ENCODE assay signal across 8 mouse cellular contexts in genomic region chr3:145939402-145939801, GRCm38 (mm10). TPM values are rescaled to one million over a fixed set of nuclear protein-coding genes. Genes with fewer than 3 reads are reported as not detected.
DNase-seq lines count a peak whose midpoint lies in the region; ATAC-seq and TF ChIP-seq lines count a peak whose summit lies in the region.

No protein-coding gene starts in this region.

- peak overlapping the region; percentile 99 for H3K4me2 ChIP-seq in heart, postnatal 0 days (ENCODE audit: low read depth, low read length)
- peak overlapping the region; percentile 82 for H3K4me2 ChIP-seq in hindbrain, postnatal 0 days (ENCODE audit: low read depth, low read length)
- peak overlapping the region; percentile 74 for H3K4me2 ChIP-seq in midbrain, embryonic 15.5 days

- H3K4me1 ChIP-seq in heart, postnatal 0 days (ENCODE audit: control insufficient read depth, insufficient read depth), result peaks cover 17% of the 10 kb centered on the region
- H3K4me1 ChIP-seq in bone marrow macrophage, adult 2 months (ENCODE audit: control insufficient read depth, insufficient read depth, low read length), result peaks cover 16% of the 10 kb centered on the region
- peaks cover 16% of the 10 kb centered on the region for H3K4me1 ChIP-seq in hindbrain, postnatal 0 days (ENCODE audit: insufficient read depth, low read length)
- peaks cover 35% of the 10 kb centered on the region for H3K4me1 ChIP-seq in midbrain, embryonic 15.5 days

- 0 out of 2 replicates have a peak overlapping the region, but pooled peaks have one; percentile 30 for H3K9ac ChIP-seq in heart, postnatal 0 days (replicated peaks; ENCODE audit: low read depth, low read length)
- H3K9ac ChIP-seq in hindbrain, postnatal 0 days (replicated peaks; ENCODE audit: low read length), result no peak overlapping the region
- H3K9ac ChIP-seq in midbrain, embryonic 15.5 days, result peak overlapping the region; percentile 93; the same call in 1 of the 2 replicates

- 59% methylated on average over 12 of the region's 12 CpGs for WGBS in heart, postnatal 0 days
- 83% methylated on average over 12 of the region's 12 CpGs for WGBS in hindbrain, postnatal 0 days
- 88% methylated on average over 12 of the region's 12 CpGs for WGBS in midbrain, embryonic 15.5 days

- TF ChIP-seq POLR2A in bone marrow macrophage, adult 2 months (IDR thresholded peaks at IDR 0.05; ENCODE audit: borderline replicate concordance, low read depth, low read length), result no peak

- no peak for TF ChIP-seq CTCF in heart, postnatal 0 days (IDR thresholded peaks at IDR 0.05; ENCODE audit: low read depth)
- TF ChIP-seq CTCF in bone marrow macrophage, adult 2 months (IDR thresholded peaks at IDR 0.05; ENCODE audit: low read depth, low read length), result no peak
- no peak for TF ChIP-seq CTCF in hindbrain, postnatal 0 days (IDR thresholded peaks at IDR 0.05; ENCODE audit: low read depth)

- H3K9me3 ChIP-seq in heart, postnatal 0 days (replicated peaks; ENCODE audit: control insufficient read depth, low read length), result no peaks in the 10 kb centered on the region
- H3K9me3 ChIP-seq in hindbrain, postnatal 0 days (ENCODE audit: low read length), result no peaks in the 10 kb centered on the region
- no peaks in the 10 kb centered on the region for H3K9me3 ChIP-seq in midbrain, embryonic 15.5 days

- H3K27ac ChIP-seq in heart, postnatal 0 days (ENCODE audit: low read depth), result no peak overlapping the region
- no peak overlapping the region for H3K27ac ChIP-seq in bone marrow macrophage, adult 2 months (ENCODE audit: insufficient read depth, low read depth, low read length)
- H3K27ac ChIP-seq in hindbrain, postnatal 0 days, result no peak overlapping the region
- H3K27ac ChIP-seq in midbrain, embryonic 15.5 days, result no peak overlapping the region

- no peaks in the 10 kb centered on the region for H3K27me3 ChIP-seq in heart, postnatal 0 days (ENCODE audit: control insufficient read depth, insufficient read depth, low read length)
- no peaks in the 10 kb centered on the region for H3K27me3 ChIP-seq in hindbrain, postnatal 0 days (ENCODE audit: insufficient read depth, low read length)
- H3K27me3 ChIP-seq in midbrain, embryonic 15.5 days (replicated peaks), result no peaks in the 10 kb centered on the region

- peaks cover 38% of the 10 kb centered on the region for H3K36me3 ChIP-seq in heart, postnatal 0 days (replicated peaks; ENCODE audit: control insufficient read depth, insufficient read depth, low read length)
- H3K36me3 ChIP-seq in hindbrain, postnatal 0 days (ENCODE audit: insufficient read depth, low read length), result peaks cover 10% of the 10 kb centered on the region; the same call in 1 of the 2 replicates
- H3K36me3 ChIP-seq in midbrain, embryonic 15.5 days (replicated peaks), result peaks cover 4% of the 10 kb centered on the region

- peak overlapping the region; percentile 98; the same call in 1 of the 2 replicates for H3K4me3 ChIP-seq in heart, postnatal 0 days (ENCODE audit: low read depth, low read length)
- H3K4me3 ChIP-seq in bone marrow macrophage, adult 2 months (ENCODE audit: insufficient read depth, low read length), result peak overlapping the region; percentile 99
- peak overlapping the region; percentile 99; the same call in 1 of the 2 replicates for H3K4me3 ChIP-seq in hindbrain, postnatal 0 days (ENCODE audit: low read length)
- peak overlapping the region; percentile 99 for H3K4me3 ChIP-seq in midbrain, embryonic 15.5 days

- TF ChIP-seq EP300 in heart, postnatal 0 days (IDR thresholded peaks at IDR 0.05; ENCODE audit: low read depth), result no peak

- ATAC-seq in heart, postnatal 0 days (ENCODE audit: insufficient read depth, low read depth), result no peak
- no peak for ATAC-seq in hindbrain, postnatal 0 days
- ATAC-seq in midbrain, embryonic 15.5 days (replicated peaks), result no peak

- no peak for DNase-seq in heart, postnatal 0 days (ENCODE audit: low spot score)
- DNase-seq in heart, postnatal 10 days, result no peak
- no peak for DNase-seq in hindbrain, postnatal 0 days (ENCODE audit: low spot score)
- no peak for DNase-seq in left cerebral cortex, adult 11 months (ENCODE audit: low spot score)
- no peak for DNase-seq in urinary bladder, postnatal 10 days (ENCODE audit: low spot score)
- DNase-seq in layer of hippocampus, postnatal 10 days (ENCODE audit: low spot score in 2 of 2), result no peak

- intact Hi-C loops in heart, postnatal 10 days (cut with DNase I), result no loop called here

RNA-seq across cellular contexts. Expression of gene 2410004B18Rik, which starts 1.6 kb away (rescaled TPM):
- 9.1 and 12.3 TPM in 2 replicates for total RNA-seq in heart, postnatal 0 days (2014; rRNA removed; ENCODE audit: low replicate concordance)
- polyA plus RNA-seq in heart, postnatal 0 days (2015; fragmentation: Nextera tagmentation; extraction: Ambion mirVana), result 35.9 and 37.6 TPM in 2 replicates
- total RNA-seq in heart, postnatal 10 days (2021), result 10 to 100 TPM; 22.6 to 23.1 TPM
- polyA plus RNA-seq in bone marrow macrophage, adult 2 months (2012; ENCODE audit: insufficient read depth, insufficient read length, missing spikeins), result 23.2 and 24.2 TPM in 2 replicates
- total RNA-seq in hindbrain, postnatal 0 days (2014; rRNA removed), result 30.8 and 33.3 TPM in 2 replicates
- 69.5 and 75.0 TPM in 2 replicates for polyA plus RNA-seq in hindbrain, postnatal 0 days (2015; fragmentation: Nextera tagmentation; extraction: Ambion mirVana)
- polyA plus RNA-seq in midbrain, embryonic 15.5 days (2015; fragmentation: Nextera tagmentation; extraction: Ambion mirVana), result 78.6 and 85.6 TPM in 2 replicates
- total RNA-seq in layer of hippocampus, postnatal 10 days (2021), result 10 to 100 TPM; 35.8 to 44.8 TPM

RNA-seq across cellular contexts. Expression of gene Bcl10, which starts 16.8 kb away (rescaled TPM):
- 16.1 and 48.3 TPM in 2 replicates for total RNA-seq in heart, postnatal 0 days (2014; rRNA removed; ENCODE audit: low replicate concordance)
- 32.7 and 35.1 TPM in 2 replicates for polyA plus RNA-seq in heart, postnatal 0 days (2015; fragmentation: Nextera tagmentation; extraction: Ambion mirVana)
- total RNA-seq in heart, postnatal 10 days (2021), result 10 to 100 TPM; 23.8 to 25.8 TPM
- polyA plus RNA-seq in bone marrow macrophage, adult 2 months (2012; ENCODE audit: insufficient read depth, insufficient read length, missing spikeins), result 85.5 and 92.5 TPM in 2 replicates
- 25.9 and 32.8 TPM in 2 replicates for total RNA-seq in hindbrain, postnatal 0 days (2014; rRNA removed)
- polyA plus RNA-seq in hindbrain, postnatal 0 days (2015; fragmentation: Nextera tagmentation; extraction: Ambion mirVana), result 36.4 and 37.5 TPM in 2 replicates
- polyA plus RNA-seq in midbrain, embryonic 15.5 days (2015; fragmentation: Nextera tagmentation; extraction: Ambion mirVana), result 30.9 and 32.4 TPM in 2 replicates
- total RNA-seq in layer of hippocampus, postnatal 10 days (2021), result 10 to 100 TPM; 16.8 to 17.5 TPM

RNA-seq across cellular contexts. Expression of gene Syde2, which starts 48.3 kb away (rescaled TPM):
- total RNA-seq in heart, postnatal 0 days (2014; rRNA removed; ENCODE audit: low replicate concordance), result 42.0 and 47.1 TPM in 2 replicates
- polyA plus RNA-seq in heart, postnatal 0 days (2015; fragmentation: Nextera tagmentation; extraction: Ambion mirVana), result 10.1 and 10.5 TPM in 2 replicates
- 10 to 100 TPM; 27.4 to 29.0 TPM for total RNA-seq in heart, postnatal 10 days (2021)
- 0.24 TPM in 1 of 2 replicates, not detected in the other for polyA plus RNA-seq in bone marrow macrophage, adult 2 months (2012; ENCODE audit: insufficient read depth, insufficient read length, missing spikeins)
- 4.7 and 5.1 TPM in 2 replicates for total RNA-seq in hindbrain, postnatal 0 days (2014; rRNA removed)
- polyA plus RNA-seq in hindbrain, postnatal 0 days (2015; fragmentation: Nextera tagmentation; extraction: Ambion mirVana), result 0.47 and 0.61 TPM in 2 replicates
- polyA plus RNA-seq in midbrain, embryonic 15.5 days (2015; fragmentation: Nextera tagmentation; extraction: Ambion mirVana), result 0.34 and 0.74 TPM in 2 replicates
- total RNA-seq in layer of hippocampus, postnatal 10 days (2021), result 1 to 10 TPM; 3.5 to 3.7 TPM
